Mouse (Mus musculus): Measurements from ENCODE around the gene Zfp579.
"Not testable (repeated sequence)": the region's sequence is repeated elsewhere in the genome, so short reads cannot be mapped to it uniquely, and the experiment has no call there.

The Zfp579 gene

GRCm38 (mm10) chr7:4996003-4996895 is at the start of gene Zfp579:
Gene Zfp579 (minus strand): TSS chr7:4996158.
- peak; percentile 98 to 99 for DNase-seq

- no peak for DNase-seq
Measured at GRCm38 (mm10) chr7:5044981-5045380, 49.0 kb upstream of the Zfp579 start.

DNA sequence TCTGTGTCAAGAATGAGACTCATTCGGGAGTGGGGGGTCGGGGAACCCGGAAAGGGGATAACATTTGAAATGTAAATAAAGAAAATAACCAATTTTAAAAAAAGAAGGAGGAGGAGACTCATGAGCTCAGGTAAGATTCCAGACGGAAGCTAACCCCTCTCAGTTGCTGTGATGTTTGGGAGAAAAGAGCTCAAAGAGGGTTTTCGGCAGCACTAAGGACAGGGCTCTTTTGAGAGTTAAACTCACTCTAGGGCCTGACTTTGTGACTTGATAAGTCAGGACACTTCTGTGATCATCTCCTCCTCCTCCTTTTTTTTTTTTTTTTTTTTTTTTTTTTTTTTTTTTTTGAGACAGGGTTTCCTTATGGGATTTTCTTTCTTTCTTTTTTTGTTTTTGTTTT is 43.0 kb upstream of the Zfp579 start:
- no peak for DNase-seq

DNA sequence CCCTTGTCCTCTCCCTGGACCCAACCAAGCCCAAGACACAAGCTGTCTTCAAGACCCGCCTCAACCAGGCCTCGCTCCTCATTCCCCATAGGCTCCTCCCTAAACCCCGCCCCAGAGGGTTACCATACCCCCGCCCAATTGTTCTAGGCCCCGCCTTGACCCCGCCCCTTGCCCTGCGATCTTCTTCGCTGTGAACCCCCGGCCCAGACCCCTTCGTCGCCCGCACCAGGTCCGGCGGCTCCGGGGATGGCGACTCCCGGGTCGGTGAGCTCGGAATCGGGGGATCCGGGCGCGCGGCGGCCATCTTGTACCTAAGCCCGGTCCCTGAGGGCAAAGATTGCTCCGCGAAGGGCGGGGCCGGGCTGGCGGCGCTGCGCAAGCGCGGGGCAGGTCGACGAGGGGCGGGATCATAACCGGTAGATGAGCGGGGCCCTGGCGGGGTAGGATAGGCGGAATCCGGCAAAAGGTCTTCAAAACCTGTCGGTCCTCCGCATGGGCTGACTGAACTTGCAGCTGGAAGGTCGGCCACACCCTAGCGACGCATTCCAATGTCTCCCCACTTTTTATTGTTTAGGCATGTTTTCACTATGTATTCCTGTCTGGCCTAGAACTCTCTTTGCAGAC is 42.3 kb upstream of the Zfp579 start, which contains the start of gene Zfp784:
Gene Zfp784 (minus strand): TSS at position 338 of the 624 bp plus-strand sequence.
- peak; percentile 95 to 96 for DNase-seq

DNA sequence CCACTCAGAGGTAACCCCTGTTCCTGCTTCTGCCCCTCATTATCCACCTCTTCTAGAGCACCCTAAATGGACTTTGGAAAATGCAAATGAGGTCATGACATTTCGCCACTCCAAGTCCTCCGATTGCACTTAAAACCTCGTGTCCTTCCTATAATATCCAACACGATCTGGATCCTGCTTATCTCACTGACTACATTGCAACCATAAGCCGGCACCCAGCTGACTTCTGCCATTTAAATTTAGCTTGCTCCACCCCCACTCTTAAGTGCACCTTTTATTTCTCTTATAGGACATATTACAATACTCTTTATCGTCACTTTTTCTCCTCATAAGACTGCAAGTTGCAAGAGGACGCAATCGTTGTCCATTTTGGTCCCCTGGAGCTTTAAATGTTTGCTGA is 41.5 kb upstream of the Zfp579 start:
- no peak for DNase-seq

DNA sequence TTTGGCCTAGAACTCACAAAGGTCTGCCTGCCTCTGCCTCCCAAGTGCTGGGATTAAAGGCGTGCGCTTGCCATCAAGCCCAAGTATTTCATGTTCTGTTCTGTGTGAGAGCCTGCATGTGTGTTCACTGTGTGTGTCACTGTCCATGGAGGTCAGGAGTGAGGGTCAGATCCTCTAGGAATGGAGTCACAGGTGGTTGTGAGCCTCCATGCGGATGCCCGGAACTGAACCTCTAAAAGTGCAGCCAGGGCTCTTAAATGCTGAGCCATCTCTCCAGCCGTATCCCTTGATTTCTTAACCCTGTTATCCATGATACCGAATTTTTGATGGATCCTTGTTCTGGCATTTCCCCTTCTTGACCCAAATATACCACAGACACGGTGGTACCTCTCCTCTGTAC is 41.1 kb upstream of the Zfp579 start:
- DNase-seq: no peak

DNA sequence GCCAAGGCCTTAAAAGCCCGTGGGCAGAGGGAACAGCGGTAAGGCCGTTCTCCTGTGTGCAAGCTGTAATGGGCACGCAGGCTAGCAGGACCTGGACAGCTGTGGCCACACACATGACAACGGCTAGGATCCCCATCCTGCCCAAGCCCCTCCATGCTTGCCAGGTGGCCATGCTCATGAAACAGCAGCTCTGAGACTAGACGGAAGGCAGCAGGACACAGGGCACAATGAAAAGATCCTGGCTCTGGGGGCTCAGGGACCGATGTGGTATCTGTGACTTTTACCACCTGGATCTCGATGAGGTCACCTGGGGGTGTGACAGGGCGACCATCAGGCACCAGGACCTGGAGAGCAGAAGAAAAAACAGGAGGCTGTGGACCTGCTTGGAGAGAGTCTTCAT is 40.2 kb upstream of the Zfp579 start:
- DNase-seq: no peak

GRCm38 (mm10) chr7:5035628-5036027 is 39.7 kb upstream of the Zfp579 start:
- DNase-seq: no peak

GRCm38 (mm10) chr7:5033818-5034217 is 37.9 kb upstream of the Zfp579 start, which contains the start of gene 4632433K11Rik:
Gene 4632433K11Rik (plus strand): TSS chr7:5034118.
- no peak for DNase-seq

- DNase-seq: no peak
Measured at GRCm38 (mm10) chr7:5031496-5031895, 35.5 kb upstream of the Zfp579 start.

- DNase-seq: no peak
Measured at GRCm38 (mm10) chr7:5030554-5031275, 34.8 kb upstream of the Zfp579 start.

DNA sequence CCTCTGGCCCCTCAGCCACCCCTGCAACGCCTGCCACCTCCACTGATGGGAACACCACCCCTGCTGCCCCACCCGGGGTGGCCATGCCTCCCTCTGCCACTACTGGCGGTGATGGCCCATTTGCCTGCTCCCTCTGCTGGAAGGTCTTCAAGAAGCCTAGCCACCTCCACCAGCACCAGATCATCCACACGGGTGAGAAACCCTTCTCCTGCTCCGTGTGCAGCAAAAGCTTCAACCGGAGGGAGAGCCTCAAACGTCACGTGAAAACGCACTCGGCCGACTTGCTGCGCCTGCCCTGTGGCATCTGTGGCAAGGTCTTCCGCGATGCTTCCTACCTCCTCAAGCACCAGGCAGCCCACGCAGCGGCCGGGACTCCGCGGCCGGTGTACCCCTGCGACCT is 34.0 kb upstream of the Zfp579 start:
- DNase-seq: no peak

DNA sequence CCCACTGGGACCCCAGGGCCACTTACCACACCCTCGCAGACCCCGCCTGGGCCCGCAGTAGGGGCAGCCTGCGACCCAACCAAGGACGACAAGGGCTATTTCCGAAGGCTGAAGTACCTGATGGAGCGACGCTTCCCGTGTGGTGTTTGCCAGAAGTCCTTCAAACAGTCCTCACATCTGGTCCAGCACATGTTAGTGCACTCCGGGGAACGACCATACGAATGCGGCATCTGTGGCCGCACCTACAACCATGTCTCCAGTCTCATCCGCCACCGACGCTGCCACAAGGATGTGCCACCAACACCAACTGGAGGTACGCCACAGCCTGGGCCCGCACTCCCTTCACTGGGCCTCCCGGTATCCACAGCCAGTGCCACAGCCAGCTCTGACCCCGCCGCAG is 33.6 kb upstream of the Zfp579 start:
- DNase-seq: no peak

DNA sequence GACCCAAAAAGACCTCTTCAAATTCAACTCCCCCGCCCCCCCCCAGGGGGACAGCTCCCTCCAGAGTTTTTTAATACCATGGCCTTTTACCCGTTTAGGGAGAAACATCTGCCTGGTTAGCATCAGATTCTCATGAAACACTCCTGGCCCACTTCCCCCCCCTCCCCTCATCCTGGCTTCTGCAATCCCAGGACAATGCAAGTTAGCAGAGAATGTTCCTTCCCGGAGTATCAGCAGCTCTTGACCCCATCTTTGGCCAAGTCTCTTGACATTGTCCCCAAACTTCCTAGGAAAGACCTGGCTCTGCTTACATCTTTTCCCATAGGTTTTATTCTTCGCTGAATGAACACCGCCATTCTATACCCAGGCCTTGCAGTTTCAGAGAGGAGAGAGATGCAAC is 25.2 kb upstream of the Zfp579 start:
- peak in 1 of 2 experiments; percentile 18 for DNase-seq

DNA sequence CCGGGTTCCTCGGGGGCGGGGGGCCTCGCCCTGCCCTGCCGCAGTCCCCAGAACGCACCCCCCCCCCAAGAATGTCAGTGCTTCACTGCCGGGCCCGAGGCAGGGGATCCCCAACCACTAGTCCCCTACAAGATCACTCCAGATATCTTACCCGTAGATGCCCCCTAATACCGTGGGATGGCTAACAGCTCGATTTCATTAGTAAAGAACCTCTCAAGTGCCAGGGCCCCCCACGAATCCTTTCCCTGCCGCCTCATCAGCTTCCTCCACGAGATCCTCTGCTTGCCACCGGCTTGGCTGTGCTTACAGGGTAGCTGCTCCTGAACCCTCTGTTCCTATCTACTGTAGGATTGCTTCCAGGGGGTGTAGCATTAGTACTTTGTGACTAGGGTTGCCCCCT is 24.7 kb upstream of the Zfp579 start:
- DNase-seq: peak in 1 of 2 experiments; percentile 64

GRCm38 (mm10) chr7:5020000-5020681 is 24.2 kb upstream of the Zfp579 start, which contains the start of the genes Zfp865 and Ccdc106:
Gene Zfp865 (plus strand): TSS chr7:5020376.
Gene Ccdc106 (plus strand): TSS chr7:5020553.
- DNase-seq: peak; percentile 99

DNA sequence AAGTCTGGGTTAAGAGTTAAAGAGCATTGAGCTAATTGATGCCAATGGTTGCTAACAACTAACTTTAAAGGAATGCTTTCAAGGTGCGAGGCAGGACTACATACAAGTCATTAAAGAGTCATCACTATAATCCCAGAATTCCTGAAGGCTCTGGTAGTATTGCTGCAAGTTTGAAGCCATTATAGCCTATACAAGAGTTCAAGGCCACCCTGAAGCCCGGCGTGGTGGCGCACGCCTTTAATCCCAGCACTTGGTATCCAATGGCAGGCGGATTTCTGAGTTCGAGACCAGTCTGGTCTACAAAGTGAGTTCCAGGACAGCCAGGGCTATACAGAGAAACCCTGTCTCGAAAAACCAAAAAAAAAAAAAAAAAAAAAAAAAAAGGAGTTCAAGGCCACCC is 23.6 kb upstream of the Zfp579 start:
- not testable (repeated sequence) for DNase-seq

DNA sequence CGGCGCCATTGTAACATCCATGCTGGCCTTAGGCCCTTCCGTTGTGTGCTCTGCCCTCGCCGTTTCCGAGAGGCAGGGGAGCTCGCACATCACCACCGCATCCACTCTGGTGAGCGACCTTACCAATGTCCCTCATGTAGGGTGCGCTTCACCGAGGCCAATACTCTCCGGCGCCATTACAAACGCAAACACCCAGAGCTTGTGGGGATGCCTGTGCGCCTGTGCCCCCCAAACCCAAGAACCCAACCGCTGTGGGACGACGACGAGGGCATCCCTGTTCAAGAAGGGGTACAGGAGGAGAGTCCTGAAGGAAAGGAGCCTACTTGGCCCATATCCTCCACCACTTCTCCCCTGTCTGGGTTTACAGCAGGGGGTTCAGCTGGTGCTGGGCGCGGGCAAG is 22.0 kb upstream of the Zfp579 start:
- DNase-seq: no peak

DNA sequence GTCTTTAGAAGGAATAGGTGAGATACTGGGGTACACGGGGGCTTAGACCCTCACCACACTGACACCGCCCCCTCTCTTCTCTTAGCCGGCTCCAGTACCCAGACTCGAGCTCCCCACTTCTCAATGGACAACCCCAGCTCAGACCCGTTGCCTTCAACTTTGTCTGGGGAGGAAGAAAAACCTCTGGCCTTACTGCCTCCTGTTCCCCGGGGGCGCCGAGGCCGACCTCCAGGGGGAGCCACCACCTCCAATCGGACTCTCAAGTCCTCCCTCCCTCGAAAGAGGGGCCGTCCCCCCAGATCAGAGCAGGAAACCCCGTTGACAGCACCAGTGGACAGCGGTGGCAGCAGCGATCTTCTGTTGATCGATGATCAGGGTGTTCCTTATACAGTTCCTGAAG is 21.4 kb upstream of the Zfp579 start:
- peak in 1 of 2 experiments; percentile 60 for DNase-seq

- DNase-seq: no peak
Measured at GRCm38 (mm10) chr7:5016920-5017319, 21.0 kb upstream of the Zfp579 start.

GRCm38 (mm10) chr7:5016057-5016456 is 20.1 kb upstream of the Zfp579 start:
- DNase-seq: no peak
